In the genomic region with DNA sequence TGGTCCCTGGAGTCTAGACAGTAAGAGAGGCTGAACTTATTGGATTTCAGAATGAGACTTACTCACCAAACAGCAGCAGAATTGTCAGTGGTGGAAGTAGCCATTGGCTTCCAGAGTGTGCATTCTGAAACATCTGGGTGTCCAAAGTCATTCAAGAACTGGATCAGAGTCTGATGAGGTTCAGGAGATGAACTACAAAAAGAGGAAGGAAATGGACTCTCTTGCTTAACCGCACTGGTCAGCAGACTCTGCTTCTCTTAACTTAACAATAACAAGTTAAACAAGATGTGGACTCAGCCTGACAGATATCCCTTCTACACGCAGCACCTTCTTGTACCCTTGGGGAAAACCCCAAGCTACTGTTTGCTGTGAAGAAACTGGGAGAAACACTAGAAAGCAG, we compare ENCODE assay signal across 15 mouse cellular contexts. TPM values are rescaled to one million over a fixed set of nuclear protein-coding genes. Genes with fewer than 3 reads are reported as not detected.
DNase-seq lines count a peak whose midpoint lies in the region; ATAC-seq and TF ChIP-seq lines count a peak whose summit lies in the region.
"Had no signal": no experiment of that assay in that cellular context is flagged by ENCODE, and none has a peak within 500 bp of the region (broad histone marks: within the 10 kb centered on the region; RNA-seq: fewer than 3 reads in every experiment).

No protein-coding gene starts in this region.

- no peak overlapping the region for H3K9ac ChIP-seq in lung, embryonic 15.5 days
- 0 out of 2 replicates have a peak overlapping the region, but pooled peaks have one; percentile 26 for H3K9ac ChIP-seq in liver, postnatal 0 days (replicated peaks)
- H3K9ac ChIP-seq in neural tube, embryonic 15.5 days (replicated peaks) = no peak overlapping the region
- H3K9ac ChIP-seq: hindbrain, embryonic 15.5 days; kidney, embryonic 15.5 days had no signal

- H3K36me3 ChIP-seq in lung, embryonic 15.5 days = no peaks in the 10 kb centered on the region
- no peaks in the 10 kb centered on the region for H3K36me3 ChIP-seq in liver, postnatal 0 days (replicated peaks; ENCODE audit: insufficient read depth, low read length)
- no peaks in the 10 kb centered on the region for H3K36me3 ChIP-seq in neural tube, embryonic 15.5 days
- H3K36me3 ChIP-seq: hindbrain, embryonic 15.5 days; kidney, embryonic 15.5 days; limb, embryonic 10.5 days had no signal

- DNase-seq in lung, postnatal 14 days = no peak
- no peak for DNase-seq in liver, postnatal 0 days
- DNase-seq in skeletal muscle tissue, adult 2 months (ENCODE audit: low read depth, low spot score) = peak; percentile 40
- DNase-seq in frontal cortex, postnatal 25 days (ENCODE audit: low spot score in 2 of 2) = no peak
- no peak for DNase-seq in frontal cortex, postnatal 10 days (ENCODE audit: low spot score in 2 of 2)
- DNase-seq: cerebellum, adult 2 months; retina, postnatal 1 day had no signal

- WGBS in lung, embryonic 15.5 days = 33% methylated on average over 2 of the region's 2 CpGs
- WGBS in liver, postnatal 0 days (ENCODE audit: insufficient replicate concordance) = 29% methylated on average over 2 of the region's 2 CpGs
- WGBS in neural tube, embryonic 15.5 days = 77% methylated on average over 2 of the region's 2 CpGs

- H3K4me2 ChIP-seq in lung, embryonic 15.5 days = no peak overlapping the region
- 0 out of 2 replicates have a peak overlapping the region, but pooled peaks have one; percentile 34 for H3K4me2 ChIP-seq in liver, postnatal 0 days (ENCODE audit: low read depth, low read length)
- H3K4me2 ChIP-seq in neural tube, embryonic 15.5 days = no peak overlapping the region
- H3K4me2 ChIP-seq: heart, embryonic 11.5 days; hindbrain, embryonic 15.5 days; kidney, embryonic 15.5 days had no signal

- peaks cover 25% of the 10 kb centered on the region for H3K4me1 ChIP-seq in lung, embryonic 15.5 days
- H3K4me1 ChIP-seq in liver, postnatal 0 days (ENCODE audit: insufficient read depth) = peaks cover 7% of the 10 kb centered on the region
- H3K4me1 ChIP-seq in neural tube, embryonic 15.5 days = peaks cover 3% of the 10 kb centered on the region; the same call in 1 of the 2 replicates

- H3K27me3 ChIP-seq in lung, embryonic 15.5 days = peaks cover 6% of the 10 kb centered on the region
- peaks cover 4% of the 10 kb centered on the region for H3K27me3 ChIP-seq in liver, postnatal 0 days (ENCODE audit: insufficient read depth, low read length)
- peaks cover 16% of the 10 kb centered on the region for H3K27me3 ChIP-seq in neural tube, embryonic 15.5 days (replicated peaks)

- H3K4me3 ChIP-seq in lung, embryonic 15.5 days = no peak overlapping the region
- peak overlapping the region; percentile 34 for H3K4me3 ChIP-seq in liver, postnatal 0 days (ENCODE audit: low read depth, low read length)
- H3K4me3 ChIP-seq in neural tube, embryonic 15.5 days (replicated peaks) = no peak overlapping the region
- H3K4me3 ChIP-seq: hindbrain, embryonic 15.5 days; kidney, embryonic 15.5 days; limb, embryonic 10.5 days had no signal

- peak overlapping the region; percentile 76 for H3K27ac ChIP-seq in lung, embryonic 15.5 days
- peak overlapping the region; percentile 58 for H3K27ac ChIP-seq in liver, postnatal 0 days (ENCODE audit: low read depth)
- no peak overlapping the region for H3K27ac ChIP-seq in neural tube, embryonic 15.5 days (replicated peaks)
- H3K27ac ChIP-seq: hindbrain, embryonic 15.5 days; kidney, embryonic 15.5 days; limb, embryonic 10.5 days had no signal

- TF ChIP-seq EP300 in liver, postnatal 0 days (IDR thresholded peaks at IDR 0.05; ENCODE audit: low read depth) = no peak

- ATAC-seq in lung, embryonic 15.5 days (ENCODE audit: borderline replicate concordance, extremely low read depth, low FRiP score, low TSS enrichment) = no peak
- ATAC-seq in common myeloid progenitor, adult 5-6 weeks (replicated peaks; ENCODE audit: low read depth, poor library complexity, severe bottlenecking) = peak; percentile 48
- no peak for ATAC-seq in liver, postnatal 0 days
- ATAC-seq in neural tube, embryonic 15.5 days (ENCODE audit: low FRiP score) = no peak

- TF ChIP-seq CTCF in liver, postnatal 0 days (IDR thresholded peaks at IDR 0.05; ENCODE audit: low read depth) = no peak

- no peaks in the 10 kb centered on the region for H3K9me3 ChIP-seq in lung, embryonic 15.5 days
- H3K9me3 ChIP-seq in liver, postnatal 0 days (ENCODE audit: low read length) = no peaks in the 10 kb centered on the region
- H3K9me3 ChIP-seq in neural tube, embryonic 15.5 days (replicated peaks) = no peaks in the 10 kb centered on the region
- H3K9me3 ChIP-seq: hindbrain, embryonic 15.5 days; kidney, embryonic 15.5 days; limb, embryonic 10.5 days had no signal

RNA-seq across cellular contexts. Expression of a gene that starts 5.5 kb away (rescaled TPM):
- 13.2 and 15.1 TPM in 2 replicates for polyA plus RNA-seq in lung, embryonic 15.5 days (2015; fragmentation: Nextera tagmentation; extraction: Ambion mirVana)
- 7.8 and 15.7 TPM in 2 replicates for total RNA-seq in common myeloid progenitor, adult 5-6 weeks (2017)
- 40.3 and 41.8 TPM in 2 replicates for polyA plus RNA-seq in liver, postnatal 0 days (2015; fragmentation: Nextera tagmentation; extraction: Ambion mirVana)
- 11.5 and 11.8 TPM in 2 replicates for polyA plus RNA-seq in neural tube, embryonic 15.5 days (2015; fragmentation: Nextera tagmentation; extraction: Ambion mirVana)

RNA-seq across cellular contexts. Expression of a gene that starts 40.5 kb away (rescaled TPM):
- 0.42 and 0.66 TPM in 2 replicates for polyA plus RNA-seq in lung, embryonic 15.5 days (2015; fragmentation: Nextera tagmentation; extraction: Ambion mirVana)
- 1.6 TPM in 1 of 2 replicates, not detected in the other for total RNA-seq in common myeloid progenitor, adult 5-6 weeks (2017)
- polyA plus RNA-seq in liver, postnatal 0 days (2015; fragmentation: Nextera tagmentation; extraction: Ambion mirVana) = 9.4 and 9.7 TPM in 2 replicates
- 0.40 and 0.95 TPM in 2 replicates for polyA plus RNA-seq in neural tube, embryonic 15.5 days (2015; fragmentation: Nextera tagmentation; extraction: Ambion mirVana)
- total RNA-seq: layer of hippocampus, postnatal 14 days had no signal
- polyA plus RNA-seq: heart, embryonic 11.5 days; limb, embryonic 10.5 days had no signal

RNA-seq across cellular contexts. Expression of a gene that starts 54.5 kb away (rescaled TPM):
- 7.2 and 8.3 TPM in 2 replicates for polyA plus RNA-seq in lung, embryonic 15.5 days (2015; fragmentation: Nextera tagmentation; extraction: Ambion mirVana)
- 2.1 and 5.3 TPM in 2 replicates for total RNA-seq in common myeloid progenitor, adult 5-6 weeks (2017)
- 0.90 and 1.5 TPM in 2 replicates for polyA plus RNA-seq in liver, postnatal 0 days (2015; fragmentation: Nextera tagmentation; extraction: Ambion mirVana)
- 4.4 and 6.3 TPM in 2 replicates for polyA plus RNA-seq in neural tube, embryonic 15.5 days (2015; fragmentation: Nextera tagmentation; extraction: Ambion mirVana)
